Mouse (Mus musculus): ENCODE measurements around the gene Zmiz1. TPM values are rescaled to one million over a fixed set of nuclear protein-coding genes. Genes with fewer than 3 reads are reported as not detected.
A peak's percentile ranks its signal among the peaks of the same experiment; 100 is the strongest.

Gene Zmiz1
- polyA plus RNA-seq, 1 experiment from 2014 or later, result 31.3 TPM

- H3K4me1 ChIP-seq (ENCODE audit: control insufficient read depth in 2 of 2, insufficient read depth in 2 of 2, low read length in 2 of 2), result peaks cover 34 to 66% of the 10 kb centered on the region in 2 experiments
- H3K27me3 ChIP-seq (ENCODE audit: control insufficient read depth, insufficient read depth, low read length), result no peaks in the 10 kb centered on the region
- H3K27ac ChIP-seq (replicated peaks in 1 of 2; ENCODE audit: control insufficient read depth in 1 of 2, insufficient read depth in 1 of 2, low read depth in 2 of 2, low read length in 2 of 2), result peak overlapping the region; percentile 64 to 72; a peak in 3 of 4 replicates
- WGBS, result 63% methylated on average over 9 of the region's 9 CpGs
- H3K9me3 ChIP-seq (ENCODE audit: control insufficient read depth, low read length), result no peaks in the 10 kb centered on the region
- H3K36me3 ChIP-seq (ENCODE audit: control insufficient read depth, insufficient read depth, low read length), result peaks cover 30% of the 10 kb centered on the region
- no peak overlapping the region for H3K4me2 ChIP-seq (ENCODE audit: low read length)
- no peak overlapping the region for H3K9ac ChIP-seq (ENCODE audit: low read length)
- H3K4me3 ChIP-seq (ENCODE audit: control insufficient read depth in 1 of 2, insufficient read depth in 1 of 2, low read depth in 1 of 2, low read length in 2 of 2), result no peak overlapping the region
- ATAC-seq (ENCODE audit: insufficient number of reproducible peaks, insufficient read depth, low FRiP score, low read depth), result no peak
Observed at GRCm38 (mm10) chr14:25533631-25534395, 74.8 kb downstream of the Zmiz1 start.

- H3K4me3 ChIP-seq (ENCODE audit: control insufficient read depth in 1 of 2, insufficient read depth in 1 of 2, low read depth in 1 of 2, low read length in 2 of 2), result no peak overlapping the region
- H3K9ac ChIP-seq (ENCODE audit: low read length), result no peak overlapping the region
- no peak overlapping the region for H3K4me2 ChIP-seq (ENCODE audit: low read length)
- H3K4me1 ChIP-seq (ENCODE audit: control insufficient read depth in 2 of 2, insufficient read depth in 2 of 2, low read length in 2 of 2), result peaks cover 34 to 67% of the 10 kb centered on the region in 2 experiments
- peaks cover 30% of the 10 kb centered on the region for H3K36me3 ChIP-seq (ENCODE audit: control insufficient read depth, insufficient read depth, low read length)
- H3K9me3 ChIP-seq (ENCODE audit: control insufficient read depth, low read length), result no peaks in the 10 kb centered on the region
- H3K27ac ChIP-seq (replicated peaks in 1 of 2; ENCODE audit: control insufficient read depth in 1 of 2, insufficient read depth in 1 of 2, low read depth in 2 of 2, low read length in 2 of 2), result peak overlapping the region; percentile 64 to 72
- no peak for ATAC-seq (ENCODE audit: insufficient number of reproducible peaks, insufficient read depth, low FRiP score, low read depth)
- H3K27me3 ChIP-seq (ENCODE audit: control insufficient read depth, insufficient read depth, low read length), result no peaks in the 10 kb centered on the region
Observed at GRCm38 (mm10) chr14:25534396-25534769, 75.4 kb downstream of the Zmiz1 start.

GRCm38 (mm10) chr14:25534918-25535582 lies 76.1 kb downstream of the Zmiz1 start:
- 61% methylated on average over 11 of the region's 11 CpGs for WGBS
- ATAC-seq (ENCODE audit: insufficient number of reproducible peaks, insufficient read depth, low FRiP score, low read depth), result no peak
- peaks cover 34 to 74% of the 10 kb centered on the region in 2 experiments for H3K4me1 ChIP-seq (ENCODE audit: control insufficient read depth in 2 of 2, insufficient read depth in 2 of 2, low read length in 2 of 2)

GRCm38 (mm10) chr14:25535583-25535943 lies 76.6 kb downstream of the Zmiz1 start:
- Histone ChIP-seq H3K9me3 (ENCODE audit: control insufficient read depth, low read length) (no peaks in the 10 kb centered on the region), H3K4me1 (ENCODE audit: control insufficient read depth in 2 of 2, insufficient read depth in 2 of 2, low read length in 2 of 2) (peaks cover 34 to 70% of the 10 kb centered on the region in 2 experiments), H3K4me3 (ENCODE audit: control insufficient read depth in 1 of 2, insufficient read depth in 1 of 2, low read depth in 1 of 2, low read length in 2 of 2) (no peak overlapping the region), H3K27ac (replicated peaks in 1 of 2; ENCODE audit: control insufficient read depth in 1 of 2, insufficient read depth in 1 of 2, low read depth in 2 of 2, low read length in 2 of 2) (no peak overlapping the region), H3K4me2 (ENCODE audit: low read length) (no peak overlapping the region), H3K27me3 (ENCODE audit: control insufficient read depth, insufficient read depth, low read length) (no peaks in the 10 kb centered on the region), H3K9ac (ENCODE audit: low read length) (no peak overlapping the region; the same call in 1 of the 2 replicates), H3K36me3 (ENCODE audit: control insufficient read depth, insufficient read depth, low read length) (peaks cover 31% of the 10 kb centered on the region)
- 57% methylated on average over 4 of the region's 4 CpGs for WGBS
- ATAC-seq (ENCODE audit: insufficient number of reproducible peaks, insufficient read depth, low FRiP score, low read depth), result no peak

More at GRCm38 (mm10) chr14:25534918-25535582, 76.1 kb downstream of the Zmiz1 start:
- H3K27ac ChIP-seq (replicated peaks in 1 of 2; ENCODE audit: control insufficient read depth in 1 of 2, insufficient read depth in 1 of 2, low read depth in 2 of 2, low read length in 2 of 2), result peak overlapping the region; percentile 64 to 72
- H3K9me3 ChIP-seq (ENCODE audit: control insufficient read depth, low read length), result no peaks in the 10 kb centered on the region
- H3K4me3 ChIP-seq (ENCODE audit: control insufficient read depth in 1 of 2, insufficient read depth in 1 of 2, low read depth in 1 of 2, low read length in 2 of 2), result no peak overlapping the region
- no peak overlapping the region for H3K4me2 ChIP-seq (ENCODE audit: low read length)
- H3K9ac ChIP-seq (ENCODE audit: low read length), result peak overlapping the region; percentile 19; the same call in 1 of the 2 replicates
- peaks cover 30% of the 10 kb centered on the region for H3K36me3 ChIP-seq (ENCODE audit: control insufficient read depth, insufficient read depth, low read length)
- no peaks in the 10 kb centered on the region for H3K27me3 ChIP-seq (ENCODE audit: control insufficient read depth, insufficient read depth, low read length)

GRCm38 (mm10) chr14:25536476-25536875 lies 77.5 kb downstream of the Zmiz1 start:
- 67% methylated on average over 8 of the region's 8 CpGs for WGBS
- H3K27ac ChIP-seq (replicated peaks in 1 of 2; ENCODE audit: control insufficient read depth in 1 of 2, insufficient read depth in 1 of 2, low read depth in 2 of 2, low read length in 2 of 2), result no peak overlapping the region

GRCm38 (mm10) chr14:25537351-25537750 lies 78.4 kb downstream of the Zmiz1 start:
- Histone ChIP-seq H3K9ac (ENCODE audit: low read length) (no peak overlapping the region), H3K27me3 (ENCODE audit: control insufficient read depth, insufficient read depth, low read length) (no peaks in the 10 kb centered on the region), H3K4me3 (ENCODE audit: control insufficient read depth in 1 of 2, insufficient read depth in 1 of 2, low read depth in 1 of 2, low read length in 2 of 2) (no peak overlapping the region), H3K4me1 (ENCODE audit: control insufficient read depth in 2 of 2, insufficient read depth in 2 of 2, low read length in 2 of 2) (peaks cover 29 to 65% of the 10 kb centered on the region in 2 experiments), H3K9me3 (ENCODE audit: control insufficient read depth, low read length) (no peaks in the 10 kb centered on the region), H3K27ac (replicated peaks in 1 of 2; ENCODE audit: control insufficient read depth in 1 of 2, insufficient read depth in 1 of 2, low read depth in 2 of 2, low read length in 2 of 2) (no peak overlapping the region), H3K36me3 (ENCODE audit: control insufficient read depth, insufficient read depth, low read length) (peaks cover 38% of the 10 kb centered on the region), H3K4me2 (ENCODE audit: low read length) (no peak overlapping the region)
- 100% methylated on average over 1 of the region's 1 CpGs for WGBS
- ATAC-seq (ENCODE audit: insufficient number of reproducible peaks, insufficient read depth, low FRiP score, low read depth), result no peak

More at GRCm38 (mm10) chr14:25536476-25536875, 77.5 kb downstream of the Zmiz1 start:
- no peaks in the 10 kb centered on the region for H3K27me3 ChIP-seq (ENCODE audit: control insufficient read depth, insufficient read depth, low read length)
- H3K4me3 ChIP-seq (ENCODE audit: control insufficient read depth in 1 of 2, insufficient read depth in 1 of 2, low read depth in 1 of 2, low read length in 2 of 2), result no peak overlapping the region
- H3K9ac ChIP-seq (ENCODE audit: low read length), result no peak overlapping the region
- no peaks in the 10 kb centered on the region for H3K9me3 ChIP-seq (ENCODE audit: control insufficient read depth, low read length)
- H3K4me1 ChIP-seq (ENCODE audit: control insufficient read depth in 2 of 2, insufficient read depth in 2 of 2, low read length in 2 of 2), result peaks cover 38 to 71% of the 10 kb centered on the region in 2 experiments
- no peak for ATAC-seq (ENCODE audit: insufficient number of reproducible peaks, insufficient read depth, low FRiP score, low read depth)
- peaks cover 38% of the 10 kb centered on the region for H3K36me3 ChIP-seq (ENCODE audit: control insufficient read depth, insufficient read depth, low read length)
- H3K4me2 ChIP-seq (ENCODE audit: low read length), result no peak overlapping the region

- Histone ChIP-seq H3K36me3 (ENCODE audit: control insufficient read depth, insufficient read depth, low read length) (peaks cover 38% of the 10 kb centered on the region), H3K4me3 (ENCODE audit: control insufficient read depth in 1 of 2, insufficient read depth in 1 of 2, low read depth in 1 of 2, low read length in 2 of 2) (no peak overlapping the region), H3K4me2 (ENCODE audit: low read length) (no peak overlapping the region), H3K27me3 (ENCODE audit: control insufficient read depth, insufficient read depth, low read length) (no peaks in the 10 kb centered on the region), H3K9me3 (ENCODE audit: control insufficient read depth, low read length) (no peaks in the 10 kb centered on the region), H3K9ac (ENCODE audit: low read length) (no peak overlapping the region), H3K4me1 (ENCODE audit: control insufficient read depth in 2 of 2, insufficient read depth in 2 of 2, low read length in 2 of 2) (peaks cover 17 to 53% of the 10 kb centered on the region in 2 experiments), H3K27ac (replicated peaks in 1 of 2; ENCODE audit: control insufficient read depth in 1 of 2, insufficient read depth in 1 of 2, low read depth in 2 of 2, low read length in 2 of 2) (no peak overlapping the region)
- no peak for ATAC-seq (ENCODE audit: insufficient number of reproducible peaks, insufficient read depth, low FRiP score, low read depth)
- 71% methylated on average over 2 of the region's 2 CpGs for WGBS
Observed at GRCm38 (mm10) chr14:25538522-25538921, 79.5 kb downstream of the Zmiz1 start.
